Comparison of ENCODE assay signal across 18 mouse cellular contexts in the genomic region with DNA sequence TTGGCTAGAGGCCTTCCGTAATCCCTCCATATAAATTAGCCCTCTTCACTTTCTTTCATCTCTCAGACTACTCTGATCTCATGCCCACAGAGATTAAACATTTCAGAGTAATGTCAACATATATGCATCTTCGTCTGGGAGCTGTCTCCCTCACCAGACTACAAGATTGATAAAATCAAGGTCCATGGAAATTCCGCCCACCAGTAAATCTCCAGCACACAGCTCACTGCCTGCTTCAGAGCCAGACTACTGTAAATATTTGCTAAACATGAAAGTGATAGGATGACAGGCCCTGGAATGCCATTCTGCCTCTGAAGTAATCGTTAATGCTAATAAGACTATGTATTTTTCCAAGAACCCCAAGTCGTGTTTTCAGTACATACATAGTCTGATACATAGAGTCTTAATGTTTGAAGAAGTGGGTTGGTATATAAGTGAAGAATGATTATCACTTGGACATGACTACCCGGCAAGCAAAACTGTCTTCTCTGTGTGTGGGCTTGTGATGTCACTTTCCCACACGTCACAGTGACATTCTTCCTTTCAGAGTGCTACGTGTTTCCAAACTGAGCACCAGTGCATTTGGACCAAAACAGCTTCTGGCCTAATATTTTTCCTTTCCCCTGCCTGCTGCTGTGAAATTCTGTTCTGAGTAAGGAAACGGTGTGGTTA.
DNase-seq lines count a peak whose midpoint lies in the region; ATAC-seq and TF ChIP-seq lines count a peak whose summit lies in the region.
"Had no signal": no experiment of that assay in that cellular context is flagged by ENCODE, and none has a peak within 500 bp of the region (broad histone marks: within the 10 kb centered on the region; RNA-seq: fewer than 3 reads in every experiment).

No protein-coding gene starts in this region.

- H3K4me2 ChIP-seq in intestine, embryonic 14.5 days (ENCODE audit: low read length), result no peak overlapping the region
- H3K4me2 ChIP-seq in intestine, postnatal 0 days (replicated peaks; ENCODE audit: low read depth), result no peak overlapping the region
- no peak overlapping the region for H3K4me2 ChIP-seq in midbrain, embryonic 14.5 days (ENCODE audit: low read length)
- H3K4me2 ChIP-seq in midbrain, postnatal 0 days (ENCODE audit: low read depth, low read length, poor library complexity, severe bottlenecking), result no peak overlapping the region
- H3K4me2 ChIP-seq: heart, embryonic 15.5 days; limb, embryonic 15.5 days had no signal

- H3K4me1 ChIP-seq in intestine, embryonic 14.5 days (replicated peaks; ENCODE audit: control insufficient read depth, insufficient read depth, low read length), result peaks cover 9% of the 10 kb centered on the region; the same call in 1 of the 2 replicates
- no peaks in the 10 kb centered on the region for H3K4me1 ChIP-seq in intestine, postnatal 0 days (replicated peaks; ENCODE audit: control insufficient read depth, insufficient read depth, low read length)
- H3K4me1 ChIP-seq in midbrain, embryonic 14.5 days (ENCODE audit: control insufficient read depth, insufficient read depth, low read length), result no peaks in the 10 kb centered on the region
- no peaks in the 10 kb centered on the region for H3K4me1 ChIP-seq in midbrain, postnatal 0 days (ENCODE audit: insufficient read depth, low read length)
- H3K4me1 ChIP-seq: heart, embryonic 15.5 days; limb, embryonic 15.5 days had no signal

- no peak overlapping the region for H3K9ac ChIP-seq in intestine, embryonic 14.5 days (ENCODE audit: low read length)
- no peak overlapping the region for H3K9ac ChIP-seq in intestine, postnatal 0 days (ENCODE audit: low read depth, low read length)
- no peak overlapping the region for H3K9ac ChIP-seq in midbrain, embryonic 14.5 days (replicated peaks; ENCODE audit: low read length)
- no peak overlapping the region for H3K9ac ChIP-seq in midbrain, postnatal 0 days (replicated peaks; ENCODE audit: low read length, poor library complexity, severe bottlenecking)
- H3K9ac ChIP-seq: forebrain, postnatal 0 days; heart, embryonic 15.5 days; limb, embryonic 15.5 days had no signal

- no peaks in the 10 kb centered on the region for H3K9me3 ChIP-seq in intestine, embryonic 14.5 days (ENCODE audit: control insufficient read depth, low read length)
- H3K9me3 ChIP-seq in intestine, postnatal 0 days (ENCODE audit: control insufficient read depth), result no peaks in the 10 kb centered on the region
- H3K9me3 ChIP-seq in midbrain, embryonic 14.5 days (ENCODE audit: control insufficient read depth, low read length), result no peaks in the 10 kb centered on the region
- H3K9me3 ChIP-seq in midbrain, postnatal 0 days (ENCODE audit: low read length), result no peaks in the 10 kb centered on the region
- H3K9me3 ChIP-seq: heart, embryonic 15.5 days; limb, embryonic 15.5 days had no signal

- no peak overlapping the region; the same call in 1 of the 2 replicates for H3K27ac ChIP-seq in intestine, embryonic 14.5 days (ENCODE audit: low read depth)
- no peak overlapping the region for H3K27ac ChIP-seq in intestine, postnatal 0 days (ENCODE audit: low read depth, low read length)
- H3K27ac ChIP-seq in midbrain, embryonic 14.5 days (replicated peaks; ENCODE audit: low read depth, low read length), result 0 out of 2 replicates have a peak overlapping the region, but pooled peaks have one; percentile 20
- H3K27ac ChIP-seq in midbrain, postnatal 0 days (ENCODE audit: low read depth, low read length), result no peak overlapping the region
- H3K27ac ChIP-seq: heart, embryonic 15.5 days; limb, embryonic 15.5 days had no signal

- 23% methylated on average over 9 of the region's 9 CpGs for WGBS in intestine, embryonic 14.5 days
- 45% methylated on average over 9 of the region's 9 CpGs for WGBS in intestine, postnatal 0 days
- WGBS in midbrain, embryonic 14.5 days, result 61% methylated on average over 9 of the region's 9 CpGs
- WGBS in midbrain, postnatal 0 days, result 56% methylated on average over 9 of the region's 9 CpGs

- DNase-seq in intestine, embryonic 14.5 days (ENCODE audit: low spot score), result no peak
- DNase-seq in midbrain, embryonic 14.5 days, result peak; percentile 11
- DNase-seq in midbrain, postnatal 0 days (ENCODE audit: low spot score), result no peak
- DNase-seq in lung, postnatal 25 days (ENCODE audit: low spot score), result peak; percentile 14
- DNase-seq in layer of hippocampus, adult 9-11 months, result no peak
- DNase-seq in yolk sac, embryonic 10.5 days (ENCODE audit: low spot score), result no peak
- DNase-seq: adrenal gland, postnatal 10 days; cerebellum, adult 18-20 months; cerebellum, postnatal 36 days; forebrain, postnatal 0 days; heart, adult 18-20 months; kidney, postnatal 36 days; retina, postnatal 1 day; thymus, postnatal 14 days had no signal

- peak; percentile 76 for ATAC-seq in intestine, embryonic 14.5 days (replicated peaks; ENCODE audit: low FRiP score, low TSS enrichment, low read depth)
- no peak for ATAC-seq in intestine, postnatal 0 days
- no peak for ATAC-seq in midbrain, embryonic 14.5 days (ENCODE audit: low FRiP score, low TSS enrichment)
- no peak for ATAC-seq in midbrain, postnatal 0 days (ENCODE audit: low FRiP score)
- ATAC-seq: forebrain, postnatal 0 days had no signal

- no peak for TF ChIP-seq CTCF in intestine, postnatal 0 days (IDR thresholded peaks at IDR 0.05; ENCODE audit: low read depth)
- no peak for TF ChIP-seq CTCF in midbrain, postnatal 0 days (IDR thresholded peaks at IDR 0.05)

- H3K36me3 ChIP-seq in intestine, embryonic 14.5 days (ENCODE audit: control insufficient read depth, insufficient read depth, low read length), result no peaks in the 10 kb centered on the region
- H3K36me3 ChIP-seq in intestine, postnatal 0 days (ENCODE audit: control insufficient read depth, insufficient read depth), result no peaks in the 10 kb centered on the region
- H3K36me3 ChIP-seq in midbrain, embryonic 14.5 days (ENCODE audit: control insufficient read depth, insufficient read depth, low read length), result no peaks in the 10 kb centered on the region
- H3K36me3 ChIP-seq in midbrain, postnatal 0 days (ENCODE audit: insufficient read depth, low read length), result no peaks in the 10 kb centered on the region
- H3K36me3 ChIP-seq: heart, embryonic 15.5 days; limb, embryonic 15.5 days had no signal

- no peaks in the 10 kb centered on the region for H3K27me3 ChIP-seq in intestine, embryonic 14.5 days (replicated peaks; ENCODE audit: control insufficient read depth, insufficient read depth, low read length)
- no peaks in the 10 kb centered on the region for H3K27me3 ChIP-seq in intestine, postnatal 0 days (replicated peaks; ENCODE audit: control insufficient read depth, insufficient read depth, low read length)
- H3K27me3 ChIP-seq in midbrain, embryonic 14.5 days (ENCODE audit: control insufficient read depth, insufficient read depth, low read length), result no peaks in the 10 kb centered on the region
- no peaks in the 10 kb centered on the region for H3K27me3 ChIP-seq in midbrain, postnatal 0 days (ENCODE audit: insufficient read depth, low read length)
- H3K27me3 ChIP-seq: CH12.LX; heart, embryonic 15.5 days; limb, embryonic 15.5 days had no signal

- no peak overlapping the region for H3K4me3 ChIP-seq in intestine, embryonic 14.5 days (ENCODE audit: low read depth, low read length)
- no peak overlapping the region for H3K4me3 ChIP-seq in intestine, postnatal 0 days (ENCODE audit: low read depth, low read length)
- no peak overlapping the region for H3K4me3 ChIP-seq in midbrain, embryonic 14.5 days (replicated peaks; ENCODE audit: low read depth, low read length)
- H3K4me3 ChIP-seq in midbrain, postnatal 0 days (ENCODE audit: low read depth, low read length), result no peak overlapping the region
- H3K4me3 ChIP-seq: heart, embryonic 15.5 days; limb, embryonic 15.5 days had no signal

Comparison
In these comparisons a context has a peak if more than half of its experiments do, and no peak if none do; other contexts are left out.
1. DNase-seq: peak in midbrain, embryonic 14.5 days (single experiment) and lung, postnatal 25 days (single experiment); none in intestine, embryonic 14.5 days (single experiment), midbrain, postnatal 0 days (single experiment), layer of hippocampus, adult 9-11 months (single experiment) and yolk sac, embryonic 10.5 days (single experiment).